Mouse (Mus musculus) heart, postnatal 0 days (tissue): ENCODE data around the gene Cnih1.

Experiments used
- CTCF ChIP-seq: IDR thresholded peaks from 2 replicates; pipeline ENCODE4 v1.5.1; 2016; ENCODE audit warnings: antibody characterized with exemption, control low read depth, low read depth
- EP300 ChIP-seq: IDR thresholded peaks from 2 replicates; pipeline ENCODE4 v1.6.1; 2016; ENCODE audit warnings: antibody characterized with exemption, low read depth

GRCm38 (mm10) chr14:46785247-46785646 is 3.0 kb downstream of the Cnih1 start:
- no peak for TF ChIP-seq CTCF
- no peak for TF ChIP-seq EP300
